Mouse (Mus musculus) layer of hippocampus, adult 2 months (tissue): ENCODE results near the gene Men1. TPM values are rescaled to one million over a fixed set of nuclear protein-coding genes. Genes with fewer than 3 reads are reported as not detected.
A peak's percentile ranks its signal among the peaks of the same experiment; 100 is the strongest.
"Not testable (repeated sequence)": the region's sequence is repeated elsewhere in the genome, so short reads cannot be mapped to it uniquely, and the experiment has no call there.

ENCODE experiments used
- DNase-seq, 2 experiments: peaks; one replicate each; pipeline ENCODE4 v3.0.0; 2022; ENCODE audit warnings: low spot score in 2 of 2
- H3K27ac ChIP-seq: fragments of 200-600 bp; 2 replicates; pipeline ENCODE4 v1.8.1; 2022
- H3K4me3 ChIP-seq: fragments of 200-600 bp; 2 replicates; pipeline ENCODE4 v1.8.1; 2022; ENCODE audit warnings: mild to moderate bottlenecking
- CTCF ChIP-seq: fragments of 200-600 bp; conservative IDR thresholded peaks from 2 replicates; pipeline ENCODE4 v1.8.1; 2022; ENCODE audit warnings: antibody characterized with exemption, mild to moderate bottlenecking, moderate library complexity
- long read RNA-seq, 2 experiments: library from polyadenylated mRNA; stranded (forward); transcript quantifications; one replicate each; pipeline ENCODE4 v2.0.0; 2021; ENCODE audit warnings: borderline mapping rate in 2 of 2
- total RNA-seq, 2 experiments: library from RNA; stranded (reverse); gene quantifications; 2 replicates each; pipeline ENCODE4 v1.2.3; 2021

The Men1 gene
- total RNA-seq, result 10 to 100 TPM; 63.3 to 72.1 TPM
- long read RNA-seq, experiment 1, transcript Men1-206 (10 exons, 2,652 nt), result minor isoform, 6 of 76 reads
- long read RNA-seq, experiment 1, transcript Men1-201 (9 exons, 2,975 nt), result major isoform, 42 of 76 reads
- long read RNA-seq, experiment 1, transcript Men1-203 (10 exons, 2,639 nt), result minor isoform, 9 of 76 reads
- long read RNA-seq, experiment 1, partial matches to known transcripts, result 15 of 76 reads
- long read RNA-seq, experiment 1, other reads (novel, unspliced or antisense), result 4 of 76 reads
- long read RNA-seq, experiment 2, transcript Men1-206 (10 exons, 2,652 nt), result minor isoform, 6 of 92 reads
- long read RNA-seq, experiment 2, transcript Men1-203 (10 exons, 2,639 nt), result minor isoform, 17 of 92 reads
- long read RNA-seq, experiment 2, transcript Men1-201 (9 exons, 2,975 nt), result major isoform, 54 of 92 reads
- long read RNA-seq, experiment 2, partial matches to known transcripts, result 8 of 92 reads
- long read RNA-seq, experiment 2, other reads (novel, unspliced or antisense), result 7 of 92 reads

- H3K4me3 ChIP-seq, result peak within 1 kb of the TSS; percentile 98
- TF ChIP-seq CTCF, result peak; percentile 72
- peak within 1 kb of the TSS; percentile 94 for H3K27ac ChIP-seq
Measured at GRCm38 (mm10) chr19:6334673-6335457, at the start of gene Men1. Men1 (plus strand) TSS chr19:6334979.

GRCm38 (mm10) chr19:6285226-6285625, 49.6 kb upstream of the Men1 start:
- no peak for DNase-seq
- H3K4me3 ChIP-seq, result no peak overlapping the region
- H3K27ac ChIP-seq, result peak overlapping the region; percentile 93
- no peak for TF ChIP-seq CTCF

More at GRCm38 (mm10) chr19:6334673-6335457, at the start of gene Men1:
- peak; percentile 94 to 98 for DNase-seq

GRCm38 (mm10) chr19:6285632-6286433, 48.9 kb upstream of the Men1 start:
- no peak for DNase-seq
- Histone ChIP-seq H3K4me3 (peak overlapping the region; percentile 4; the same call in 1 of the 2 replicates), H3K27ac (peak overlapping the region; percentile 93)
- no peak for TF ChIP-seq CTCF

GRCm38 (mm10) chr19:6286434-6287401, 48.1 kb upstream of the Men1 start:
- H3K27ac ChIP-seq, result peak overlapping the region; percentile 93
- peak; percentile 59 to 69 for DNase-seq

GRCm38 (mm10) chr19:6288236-6288894, 46.4 kb upstream of the Men1 start:
- DNase-seq, result no peak
- peak; percentile 38 for TF ChIP-seq CTCF
- Histone ChIP-seq H3K4me3 (no peak overlapping the region), H3K27ac (peak overlapping the region; percentile 93)

More at GRCm38 (mm10) chr19:6286434-6287401, 48.1 kb upstream of the Men1 start:
- peak overlapping the region; percentile 4; the same call in 1 of the 2 replicates for H3K4me3 ChIP-seq
- TF ChIP-seq CTCF, result no peak

- no peak for DNase-seq
- Histone ChIP-seq H3K4me3 (no peak overlapping the region), H3K27ac (peak overlapping the region; percentile 93)
- TF ChIP-seq CTCF, result 0 out of 2 replicates have a peak, but pooled peaks have one; percentile 22
Measured at GRCm38 (mm10) chr19:6289696-6290238, 45.0 kb upstream of the Men1 start.

GRCm38 (mm10) chr19:6290720-6291116, 44.1 kb upstream of the Men1 start:
- not testable (repeated sequence) for DNase-seq, H3K4me3 ChIP-seq

GRCm38 (mm10) chr19:6291117-6291781, 43.5 kb upstream of the Men1 start:
- Histone ChIP-seq H3K4me3 (no peak overlapping the region), H3K27ac (peak overlapping the region; percentile 78)
- no peak for TF ChIP-seq CTCF
- DNase-seq, result no peak

More at GRCm38 (mm10) chr19:6290720-6291116, 44.1 kb upstream of the Men1 start:
- H3K27ac ChIP-seq, result peak overlapping the region; percentile 78

- H3K27ac ChIP-seq, result peak overlapping the region; percentile 78; the same call in 1 of the 2 replicates
Measured at GRCm38 (mm10) chr19:6292262-6292661, 42.5 kb upstream of the Men1 start.

GRCm38 (mm10) chr19:6294301-6294700, 40.5 kb upstream of the Men1 start:
- Histone ChIP-seq H3K27ac (peak overlapping the region; percentile 55; the same call in 1 of the 2 replicates), H3K4me3 (no peak overlapping the region)
- no peak for DNase-seq
- no peak for TF ChIP-seq CTCF

More at GRCm38 (mm10) chr19:6292262-6292661, 42.5 kb upstream of the Men1 start:
- no peak for TF ChIP-seq CTCF
- no peak overlapping the region for H3K4me3 ChIP-seq
- no peak for DNase-seq
